Mouse (Mus musculus): ENCODE measurements around the gene Slc47a1.
"Not testable (repeated sequence)": the region's sequence is repeated elsewhere in the genome, so short reads cannot be mapped to it uniquely, and the experiment has no call there.

The Slc47a1 gene

GRCm38 (mm10) chr11:61377881-61378613 lies at the start of gene Slc47a1:
Gene Slc47a1, minus strand, starts transcription at chr11:61378345.
- peak; percentile 62 to 73 for DNase-seq

GRCm38 (mm10) chr11:61419253-61419652 lies 41.1 kb upstream of the Slc47a1 start:
- DNase-seq: no peak

- DNase-seq: peak; percentile 88 to 91
Measured at GRCm38 (mm10) chr11:61417945-61418551, 39.9 kb upstream of the Slc47a1 start.

- peak in 1 of 2 experiments; percentile 18 for DNase-seq
Measured at GRCm38 (mm10) chr11:61416540-61416939, 38.4 kb upstream of the Slc47a1 start.

GRCm38 (mm10) chr11:61415444-61415843 lies 37.3 kb upstream of the Slc47a1 start:
- DNase-seq: no peak

- no peak for DNase-seq
Measured at GRCm38 (mm10) chr11:61414560-61414959, 36.4 kb upstream of the Slc47a1 start.

GRCm38 (mm10) chr11:61413411-61413810 lies 35.3 kb upstream of the Slc47a1 start:
- no peak for DNase-seq

- no peak for DNase-seq
Measured at GRCm38 (mm10) chr11:61411809-61412208, 33.7 kb upstream of the Slc47a1 start.

GRCm38 (mm10) chr11:61411221-61411620 lies 33.1 kb upstream of the Slc47a1 start:
- no peak for DNase-seq

GRCm38 (mm10) chr11:61410129-61410528 lies 32.0 kb upstream of the Slc47a1 start:
- peak; percentile 90 to 93 for DNase-seq

- peak in 1 of 2 experiments; percentile 24 for DNase-seq
Measured at GRCm38 (mm10) chr11:61409051-61409450, 30.9 kb upstream of the Slc47a1 start.

- peak; percentile 79 to 87 for DNase-seq
Measured at GRCm38 (mm10) chr11:61408184-61409027, 30.3 kb upstream of the Slc47a1 start.

GRCm38 (mm10) chr11:61407638-61408183 lies 29.6 kb upstream of the Slc47a1 start:
- peak; percentile 86 to 90 for DNase-seq

- DNase-seq: no peak
Measured at GRCm38 (mm10) chr11:61401794-61402193, 23.6 kb upstream of the Slc47a1 start.

- DNase-seq: peak; percentile 16 to 33
Measured at GRCm38 (mm10) chr11:61400681-61401346, 22.7 kb upstream of the Slc47a1 start.

- not testable (repeated sequence) for DNase-seq
Measured at GRCm38 (mm10) chr11:61397423-61398043, 19.4 kb upstream of the Slc47a1 start.

GRCm38 (mm10) chr11:61388936-61389335 lies 10.8 kb upstream of the Slc47a1 start:
- DNase-seq: no peak

GRCm38 (mm10) chr11:61388012-61388411 lies 9.9 kb upstream of the Slc47a1 start:
- peak; percentile 65 to 68 for DNase-seq

GRCm38 (mm10) chr11:61387233-61387632 lies 9.1 kb upstream of the Slc47a1 start:
- no peak for DNase-seq

GRCm38 (mm10) chr11:61385725-61386124 lies 7.6 kb upstream of the Slc47a1 start:
- DNase-seq: no peak

- DNase-seq: no peak
Measured at GRCm38 (mm10) chr11:61381272-61381671, 3.1 kb upstream of the Slc47a1 start.

- DNase-seq: peak in 1 of 2 experiments; percentile 13
Measured at GRCm38 (mm10) chr11:61378651-61379050, 506 bp upstream of the Slc47a1 start.
